Mouse (Mus musculus) brain, embryonic 18.5 days (tissue): Measurements from ENCODE around the gene Cpa2.
A peak's percentile ranks its signal among the peaks of the same experiment; 100 is the strongest.

Experiments used
- DNase-seq: peaks from one replicate; pipeline ENCODE4 v3.0.0-alpha.2; 2012; ENCODE audit warnings: low read depth, low spot score

Cpa2 gene

DNA sequence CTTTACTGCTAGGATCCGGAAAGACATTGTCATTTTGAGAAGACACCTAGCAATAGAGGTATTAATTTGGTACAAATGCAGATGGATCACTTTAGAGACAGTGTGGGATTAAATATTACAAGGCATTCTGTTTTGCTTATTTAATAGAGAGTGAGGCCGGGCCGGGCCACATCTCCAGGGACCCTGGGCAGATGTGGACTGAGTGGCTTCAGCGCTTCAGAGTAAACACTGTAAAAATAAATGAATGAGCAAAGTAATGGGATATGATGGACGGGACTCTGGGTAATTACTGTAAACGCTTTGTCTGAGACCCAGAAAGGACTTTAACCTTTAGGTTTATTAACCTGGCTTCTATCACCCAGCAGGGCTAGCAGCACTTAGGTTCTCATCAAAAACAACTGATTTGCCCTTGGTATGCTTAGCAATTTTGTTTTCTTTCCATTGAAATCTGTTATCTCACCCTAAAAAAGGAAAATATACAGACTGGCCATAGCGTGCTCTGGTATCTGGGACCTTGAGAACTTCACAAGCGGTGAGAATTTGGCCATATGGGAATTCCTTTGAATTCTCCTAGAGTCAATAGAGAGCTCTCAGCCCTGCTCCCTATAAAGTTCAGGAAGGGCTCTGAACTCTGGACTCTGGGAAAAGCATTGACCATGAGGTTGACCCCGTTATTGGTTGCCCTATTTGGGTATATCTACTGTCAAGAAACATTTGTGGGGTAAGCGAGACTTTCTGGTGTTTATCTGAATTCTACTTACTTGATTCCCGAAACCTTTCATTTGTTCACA lies at the start of gene Cpa2:
Gene Cpa2, plus strand, starts transcription at position 574 of the 791 bp plus-strand sequence.
- DNase-seq = no peak

DNA sequence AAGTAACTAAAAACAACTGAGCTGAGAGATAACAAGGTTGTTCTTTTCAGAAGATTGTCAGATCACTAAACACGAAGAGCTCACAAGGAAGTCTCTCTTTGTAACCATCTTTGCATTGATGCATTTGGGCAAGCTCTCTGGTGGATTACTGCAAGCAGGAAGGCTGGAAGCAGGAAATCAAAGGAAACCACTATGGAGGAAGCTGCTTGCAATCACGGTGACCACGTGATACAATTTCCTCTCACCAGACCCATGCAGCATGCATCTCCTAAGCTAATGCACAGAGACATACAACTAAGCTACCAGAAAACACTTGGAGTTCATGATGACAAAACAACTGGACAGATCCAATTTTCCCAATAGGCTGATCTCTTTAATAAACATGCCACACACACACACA lies 42.3 kb upstream of the Cpa2 start:
- DNase-seq = no peak

DNA sequence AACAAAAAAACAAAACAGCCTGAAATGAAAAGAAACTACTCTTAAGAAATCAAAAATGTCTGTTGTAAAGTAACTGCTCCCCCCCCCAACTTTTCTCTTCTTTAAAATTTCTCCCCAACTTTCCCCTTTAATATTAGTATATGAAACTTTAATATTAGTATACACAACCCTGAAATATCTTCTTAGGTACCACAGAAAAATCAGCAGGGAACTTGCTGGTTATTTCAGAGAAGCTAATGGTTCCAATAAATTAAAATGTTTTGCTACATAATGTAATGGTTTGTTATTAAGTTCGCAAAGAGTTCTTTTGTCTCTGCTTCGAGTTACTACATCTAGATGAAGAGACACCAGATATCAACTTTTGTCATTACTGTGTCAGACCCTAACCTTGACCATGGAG lies 32.6 kb upstream of the Cpa2 start:
- no peak for DNase-seq

DNA sequence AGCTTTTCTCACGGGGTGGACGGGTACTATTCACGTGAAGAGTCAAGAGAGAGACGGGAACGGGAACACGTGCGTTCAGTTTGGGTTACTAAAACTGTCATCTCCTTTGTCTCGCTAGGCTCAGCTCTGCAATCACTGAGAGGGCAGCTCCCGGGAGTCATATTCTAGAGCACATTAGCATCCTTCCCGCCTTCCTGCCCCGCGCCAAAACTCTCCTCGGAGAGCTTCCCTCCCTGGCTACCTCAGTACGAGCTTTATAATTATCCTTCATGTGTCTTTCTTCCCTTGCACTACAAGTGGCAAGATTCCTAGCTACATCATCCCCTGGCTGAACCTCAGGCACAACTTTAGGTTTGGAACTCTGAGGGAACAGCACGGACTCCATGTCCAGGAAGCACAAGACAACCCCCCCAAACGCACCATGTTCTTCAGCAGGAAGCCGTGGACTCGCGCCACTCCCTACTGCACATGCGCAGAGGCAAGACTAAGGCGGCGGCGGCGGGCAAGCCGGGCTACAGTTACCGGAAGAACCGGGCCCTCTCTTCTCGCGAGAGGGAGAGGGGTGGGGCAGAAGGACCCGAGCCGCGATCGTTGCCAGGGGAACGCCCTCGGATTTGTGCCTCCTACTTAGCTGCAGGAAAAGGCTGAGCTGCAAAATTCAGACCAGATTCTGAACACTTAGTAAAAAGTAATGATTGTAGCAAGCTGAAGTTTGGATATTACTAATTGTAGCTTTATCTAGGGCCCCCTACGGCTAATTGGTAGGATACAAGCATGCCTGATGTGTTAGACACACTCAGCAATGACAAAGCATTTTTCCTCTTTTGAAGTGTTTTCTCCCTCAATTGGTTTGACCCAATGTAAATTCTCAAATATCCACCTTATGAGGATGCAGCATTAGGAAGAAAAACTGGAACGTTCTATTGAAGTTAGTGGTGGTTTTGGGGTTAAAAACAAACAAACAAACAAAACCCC lies 31.8 kb upstream of the Cpa2 start, which contains the start of the genes Tmem209 and Ssmem1:
Gene Tmem209, minus strand, starts transcription at position 519 of the 975 bp plus-strand sequence.
Gene Ssmem1, plus strand, starts transcription at position 585 of the 975 bp plus-strand sequence.
- peak; percentile 96 for DNase-seq

DNA sequence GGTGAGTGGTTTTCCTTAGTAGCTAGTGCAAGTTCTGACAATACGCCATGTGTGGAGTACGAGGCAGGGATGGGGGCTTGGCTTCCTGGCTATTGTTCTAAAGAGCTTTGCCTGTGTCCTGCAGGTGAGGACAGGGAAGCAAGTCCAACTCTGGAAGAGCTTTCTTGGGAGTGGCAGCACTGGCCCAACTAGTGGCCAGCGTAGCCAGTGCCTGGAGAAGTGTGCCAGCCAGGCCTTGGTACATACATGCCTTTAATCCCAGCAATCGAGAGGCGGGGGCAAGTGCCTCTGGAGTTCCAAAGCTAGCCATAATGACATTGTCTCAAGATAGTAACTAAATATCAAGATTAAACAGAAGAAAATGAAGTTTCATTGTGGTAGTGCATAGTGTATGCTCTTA lies 31.1 kb upstream of the Cpa2 start:
- DNase-seq = no peak

DNA sequence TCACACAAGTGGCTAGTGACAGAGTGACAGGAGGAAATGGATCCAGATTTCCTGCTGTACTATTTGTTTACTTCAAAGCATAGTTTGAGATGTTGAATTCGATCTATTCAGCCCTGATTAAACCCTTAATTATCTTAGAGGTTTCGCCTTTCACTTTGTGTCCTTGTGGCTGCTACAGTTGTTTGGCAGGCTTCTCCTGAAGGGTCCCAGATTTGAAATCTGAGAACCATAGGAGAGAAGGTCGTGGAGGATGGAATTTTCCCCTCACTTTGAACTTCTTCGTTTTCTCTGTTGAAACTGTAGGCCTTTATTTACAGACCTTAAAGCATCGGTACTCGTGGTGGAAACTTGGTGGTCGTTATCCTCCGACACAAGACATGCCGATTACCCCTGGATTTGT lies 27.1 kb upstream of the Cpa2 start:
- no peak for DNase-seq

DNA sequence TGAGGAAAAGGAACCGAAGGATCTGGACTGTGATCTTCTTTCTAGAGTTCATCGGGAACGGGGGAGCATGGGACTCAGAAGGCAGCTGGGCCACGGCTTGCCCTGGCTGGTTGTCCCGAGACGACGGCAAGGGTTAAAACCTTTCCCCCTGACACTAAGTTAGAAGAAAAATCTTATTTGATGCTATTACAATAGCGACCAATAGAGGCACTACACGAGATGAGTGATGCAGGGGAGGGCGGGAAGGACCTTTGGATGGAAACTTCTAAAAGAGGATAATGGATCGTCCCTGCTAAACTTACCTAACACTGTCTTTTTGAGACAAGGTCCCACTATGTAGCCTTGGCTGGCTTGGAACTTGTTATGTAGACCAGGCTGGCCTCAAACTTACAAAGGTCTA lies 21.0 kb upstream of the Cpa2 start:
- DNase-seq = no peak

DNA sequence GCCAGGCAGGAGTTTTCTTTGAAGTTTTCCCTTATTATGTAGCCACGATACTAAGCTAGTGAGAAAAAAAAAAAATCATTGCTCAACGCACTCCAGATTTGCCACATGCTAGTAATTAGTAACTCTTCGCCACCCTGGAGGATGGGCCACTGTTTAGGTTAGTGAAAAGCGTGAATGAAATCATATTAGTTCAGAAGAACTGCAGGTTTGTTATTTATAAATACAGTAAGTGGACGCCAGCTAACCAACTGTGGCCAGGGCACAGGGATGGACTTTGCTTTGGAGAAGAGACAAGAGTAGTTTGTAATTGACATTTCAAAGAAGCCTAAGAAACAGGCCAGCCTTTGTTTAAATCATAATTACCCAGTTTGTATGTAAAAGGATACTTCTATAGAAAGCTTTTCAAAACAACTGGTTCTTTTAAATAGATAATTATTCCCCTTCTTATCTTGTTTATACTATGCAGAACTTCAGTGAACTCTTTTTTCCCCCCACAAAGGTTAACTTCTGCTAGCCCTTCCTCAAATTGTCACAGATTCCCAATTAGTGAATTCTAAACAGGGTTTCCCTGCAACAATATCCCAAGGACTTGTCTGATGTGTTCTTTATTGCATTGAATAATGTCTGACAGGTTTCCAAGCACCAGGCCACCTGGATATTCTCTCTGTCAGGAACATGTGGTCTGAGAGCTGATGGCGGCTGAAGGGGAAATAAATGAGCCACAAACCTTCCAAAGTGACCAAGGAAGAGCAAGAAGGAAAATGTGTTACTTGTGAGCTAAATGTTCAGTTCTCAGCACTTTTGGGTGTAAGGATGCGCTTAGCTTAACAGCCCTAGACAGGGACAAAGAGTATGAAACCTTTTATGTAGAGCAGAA lies 15.7 kb upstream of the Cpa2 start:
- DNase-seq = no peak

DNA sequence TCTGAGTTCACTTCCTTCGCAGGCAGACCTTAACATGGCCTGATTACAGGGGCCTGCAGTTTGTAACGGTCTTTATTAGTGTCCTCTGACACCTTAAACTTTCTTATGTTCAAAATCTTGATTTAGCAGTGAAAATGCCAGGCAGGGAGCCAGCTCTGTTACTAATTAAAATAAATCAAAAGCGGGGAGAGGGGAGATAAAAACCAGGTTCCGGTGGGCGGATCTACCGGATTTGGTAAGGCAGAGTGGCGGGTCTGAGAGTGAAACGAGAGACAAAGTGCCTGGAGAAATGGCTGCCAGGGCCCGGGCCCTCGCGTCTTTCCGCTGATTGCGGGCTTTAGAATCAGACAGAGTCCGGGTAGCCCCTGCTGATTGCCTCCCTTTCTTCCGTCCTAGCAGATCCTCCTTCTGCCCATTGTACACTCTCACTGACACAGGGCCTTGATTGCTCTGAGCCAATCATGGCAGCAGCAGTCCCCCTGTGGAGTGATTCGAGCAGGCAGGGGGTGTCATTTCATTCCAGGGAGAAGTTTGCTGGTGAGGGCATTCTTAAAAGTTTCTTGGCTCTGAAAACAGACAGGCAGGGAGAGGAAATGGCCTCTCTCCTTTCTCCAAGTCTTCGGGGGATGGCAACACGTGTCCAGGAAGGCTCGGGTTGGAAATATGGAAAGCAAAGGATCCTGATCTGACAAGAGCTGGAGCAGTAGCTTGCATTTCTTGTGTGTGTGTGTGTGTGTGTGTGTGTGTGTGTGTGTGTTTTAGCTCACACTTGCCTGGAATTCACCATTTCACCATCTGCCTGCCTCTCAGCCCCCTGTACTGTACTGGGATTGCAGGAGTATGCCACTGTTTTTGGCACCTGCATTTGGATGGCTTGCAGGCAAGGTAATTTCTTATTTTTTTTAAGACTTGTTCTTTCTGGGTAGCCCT lies 14.5 kb upstream of the Cpa2 start:
- DNase-seq = no peak

DNA sequence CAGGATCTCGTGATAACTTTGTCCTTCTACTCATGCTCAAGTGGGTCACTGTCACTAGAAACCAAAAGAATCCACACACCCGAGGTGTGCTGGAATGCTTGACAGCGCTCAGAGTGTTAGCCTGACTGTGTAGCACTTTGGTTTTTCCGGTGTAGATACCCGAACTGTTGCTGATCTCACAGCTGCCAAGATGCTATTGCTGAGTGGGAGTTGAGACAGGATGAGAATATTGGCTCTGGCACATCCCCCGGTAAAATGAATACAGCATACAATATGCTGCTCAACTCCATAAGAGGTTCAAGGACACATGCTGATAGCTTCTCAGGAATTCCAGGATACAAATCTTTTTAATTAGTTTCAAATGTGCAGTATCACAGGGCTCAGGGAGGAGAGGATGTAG lies 12.6 kb upstream of the Cpa2 start:
- no peak for DNase-seq

DNA sequence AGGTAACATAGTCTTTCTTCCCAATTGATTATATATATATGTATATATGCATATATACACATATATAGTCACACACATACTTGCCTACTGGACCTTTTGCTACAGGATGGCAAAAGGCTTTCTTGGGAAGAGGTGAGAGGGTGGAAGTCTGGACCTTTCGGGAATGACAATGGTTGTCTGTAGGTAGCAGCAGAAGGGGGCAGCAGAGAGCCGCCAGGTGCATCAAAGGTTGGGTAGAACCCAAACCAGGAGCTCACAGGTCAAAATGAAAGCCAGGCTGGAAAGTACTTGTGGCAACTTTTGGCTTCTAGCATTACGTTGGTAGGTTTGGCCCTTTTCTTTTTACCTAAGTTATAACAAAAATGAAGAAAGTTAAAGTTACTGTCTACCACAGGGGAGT lies 6.0 kb upstream of the Cpa2 start:
- no peak for DNase-seq

DNA sequence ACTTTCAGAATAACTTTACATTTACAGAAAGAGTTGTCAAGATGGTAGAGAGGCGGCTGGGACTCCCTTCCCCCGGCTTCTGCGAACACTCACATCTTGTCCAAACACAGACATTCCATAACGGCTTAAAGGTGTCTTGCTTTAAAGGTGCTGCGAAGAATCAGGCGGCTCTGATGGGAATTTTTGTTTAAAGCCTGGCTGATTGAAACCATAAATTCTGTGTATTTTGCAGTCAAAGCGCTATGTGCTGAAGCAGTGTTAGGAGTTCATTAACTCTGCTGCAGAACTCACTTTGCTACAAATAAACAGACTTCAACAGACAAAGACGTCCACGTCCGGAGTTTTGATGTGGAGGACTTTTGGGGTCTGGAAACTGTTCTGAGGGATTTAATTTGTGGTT lies 3.1 kb upstream of the Cpa2 start:
- no peak for DNase-seq

DNA sequence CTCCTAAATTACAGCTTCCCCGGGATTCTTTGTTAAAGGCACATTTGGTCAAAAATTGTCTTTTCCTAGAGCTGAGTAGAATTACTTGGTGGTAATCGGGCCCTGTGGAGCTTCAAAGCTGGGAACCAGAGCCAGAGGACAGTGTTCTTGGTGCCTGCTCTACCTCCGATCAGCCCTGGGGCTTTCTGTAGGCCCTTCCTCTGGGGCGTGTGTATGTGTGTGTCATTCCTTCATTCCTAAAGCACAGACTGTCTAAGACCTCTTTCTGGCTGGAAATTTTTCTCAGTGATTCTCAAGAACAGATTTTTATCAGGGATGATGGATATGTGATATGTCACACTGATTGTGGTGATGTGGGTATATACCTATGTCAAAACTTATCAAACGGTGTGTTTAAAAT lies 2.6 kb upstream of the Cpa2 start:
- DNase-seq = no peak

DNA sequence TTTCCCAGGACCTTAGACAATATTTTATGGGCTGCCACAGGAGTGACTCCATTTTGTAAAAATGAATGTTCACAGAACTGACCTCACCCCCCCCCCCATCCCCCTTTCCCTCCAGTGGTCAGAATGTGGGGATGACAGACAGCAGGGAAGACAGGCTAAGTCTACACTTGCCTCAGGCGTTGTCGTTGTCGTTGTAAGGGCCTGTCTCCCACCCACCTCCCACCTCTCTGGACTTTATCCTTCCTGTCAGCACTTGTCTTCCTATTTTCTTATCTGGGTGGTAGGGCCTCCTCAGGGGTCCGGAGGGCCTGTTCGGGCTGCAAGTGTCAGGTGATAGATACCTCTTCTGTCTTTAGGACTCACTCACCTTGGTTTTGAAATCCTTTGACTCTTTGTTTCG lies 895 bp downstream of the Cpa2 start:
- DNase-seq = no peak

DNA sequence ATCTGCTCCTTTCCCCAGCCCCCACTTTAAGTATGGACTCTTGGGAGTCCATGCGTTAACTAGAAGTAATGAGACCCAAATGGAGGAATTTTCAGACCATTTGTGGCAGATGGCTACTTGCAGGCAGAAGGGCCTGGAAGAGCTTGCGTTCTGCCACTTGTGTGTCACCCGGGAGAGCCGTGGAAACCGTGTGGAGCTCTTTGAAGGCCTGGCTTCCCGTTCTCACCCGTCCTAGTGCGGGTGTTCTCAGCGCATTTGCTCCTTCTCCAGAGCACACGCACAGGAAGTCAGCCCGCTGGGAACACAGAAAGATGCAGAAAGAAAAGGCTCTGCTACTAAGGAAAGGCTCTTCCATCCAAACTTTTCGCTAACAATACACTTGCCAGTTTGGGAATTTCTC lies 1.7 kb downstream of the Cpa2 start:
- no peak for DNase-seq

DNA sequence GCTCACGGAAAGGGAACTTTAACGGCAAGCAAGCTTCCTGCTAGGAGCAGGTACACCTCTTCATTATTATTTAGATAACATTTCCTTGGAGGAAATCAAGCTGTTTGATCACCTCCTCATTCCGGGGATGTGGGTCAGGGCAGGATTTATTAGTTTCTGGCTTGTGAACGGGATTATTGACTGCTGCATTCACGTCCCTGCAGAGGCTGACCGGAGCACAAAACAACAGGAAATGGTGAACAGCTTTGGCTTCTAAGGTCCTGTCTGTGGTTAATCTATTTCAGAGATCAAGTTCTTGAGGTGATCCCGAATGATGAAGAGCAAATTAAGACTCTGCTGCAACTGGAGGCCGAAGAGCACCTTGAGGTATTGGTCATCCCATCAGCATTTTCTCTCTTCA lies 2.5 kb downstream of the Cpa2 start:
- no peak for DNase-seq

DNA sequence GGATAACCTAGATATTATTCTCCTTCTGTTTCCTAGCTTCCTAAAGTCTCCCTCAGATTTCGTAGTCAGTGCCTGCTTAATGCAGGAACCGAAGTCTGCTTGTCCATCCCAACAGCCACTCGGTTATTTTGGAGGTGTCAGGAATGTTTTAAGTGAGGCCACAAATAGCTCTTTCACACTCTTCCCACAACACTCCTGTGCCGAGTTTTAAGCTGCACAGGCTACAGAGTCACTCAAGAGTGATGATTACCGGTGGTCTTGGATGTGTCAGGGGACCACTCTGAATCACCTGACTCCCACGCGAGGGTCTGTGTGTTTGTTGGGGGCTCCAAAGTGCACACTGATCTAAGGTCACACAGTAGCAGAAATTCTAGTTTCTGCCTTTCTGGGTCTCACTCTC lies 4.3 kb downstream of the Cpa2 start:
- no peak for DNase-seq

DNA sequence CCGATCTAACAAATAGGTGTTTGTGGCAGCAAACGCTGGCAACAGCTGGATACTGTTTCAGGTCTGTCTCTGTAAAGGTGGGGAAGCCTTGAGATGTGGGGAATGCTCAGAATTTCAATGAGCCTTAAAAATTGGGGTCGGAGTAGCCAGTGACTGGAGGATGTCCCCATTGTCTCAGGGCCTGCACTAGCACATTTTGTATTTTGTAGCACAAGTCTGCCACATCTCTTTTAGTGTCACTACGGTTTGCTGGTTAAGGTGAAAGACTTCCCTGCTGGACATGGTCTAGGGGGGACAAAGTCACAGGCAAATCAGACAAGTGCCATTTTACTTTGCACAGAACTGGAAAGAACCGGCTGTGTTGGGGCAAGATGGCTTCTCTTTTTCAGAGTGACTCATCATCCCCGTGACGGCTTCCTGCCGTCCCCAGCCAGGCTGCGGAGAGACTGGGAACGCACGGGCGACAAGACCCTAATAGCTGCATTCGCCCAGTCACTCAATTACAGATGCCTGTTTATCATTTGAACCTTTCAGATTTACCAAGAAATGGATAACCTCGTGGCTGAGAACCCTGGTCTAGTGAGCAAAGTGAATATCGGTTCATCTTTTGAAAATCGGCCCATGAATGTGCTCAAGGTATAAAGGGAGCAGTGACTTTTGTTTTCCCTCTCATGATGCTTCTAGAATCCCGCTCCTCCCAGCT lies 5.3 kb downstream of the Cpa2 start:
- DNase-seq = no peak

DNA sequence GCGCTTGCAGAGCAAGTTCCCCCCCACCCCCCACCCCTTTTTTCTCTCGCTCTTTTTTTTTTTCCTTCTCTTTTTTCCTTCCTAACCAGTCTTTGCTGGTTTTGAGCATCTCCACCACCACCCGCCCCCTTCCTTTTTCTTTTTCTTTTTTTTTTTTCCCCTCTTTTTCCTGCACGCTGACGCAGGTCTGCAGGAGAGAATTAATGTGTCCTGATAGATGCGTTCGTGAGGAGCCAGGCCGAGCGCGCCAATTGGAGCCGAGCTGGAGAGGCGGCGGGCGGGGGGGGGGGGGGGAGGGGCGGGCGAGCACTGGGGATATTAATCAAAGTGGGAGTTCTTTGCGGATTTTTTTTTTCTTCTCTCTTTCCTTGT lies 5.9 kb downstream of the Cpa2 start:
- DNase-seq = peak; percentile 64
